Mouse (Mus musculus): Measurements from ENCODE around the gene Bmpr2. TPM values are rescaled to one million over a fixed set of nuclear protein-coding genes. Genes with fewer than 3 reads are reported as not detected.

The Bmpr2 gene
- polyA plus RNA-seq, 1 experiment from 2014 or later, result 12.1 TPM

DNA sequence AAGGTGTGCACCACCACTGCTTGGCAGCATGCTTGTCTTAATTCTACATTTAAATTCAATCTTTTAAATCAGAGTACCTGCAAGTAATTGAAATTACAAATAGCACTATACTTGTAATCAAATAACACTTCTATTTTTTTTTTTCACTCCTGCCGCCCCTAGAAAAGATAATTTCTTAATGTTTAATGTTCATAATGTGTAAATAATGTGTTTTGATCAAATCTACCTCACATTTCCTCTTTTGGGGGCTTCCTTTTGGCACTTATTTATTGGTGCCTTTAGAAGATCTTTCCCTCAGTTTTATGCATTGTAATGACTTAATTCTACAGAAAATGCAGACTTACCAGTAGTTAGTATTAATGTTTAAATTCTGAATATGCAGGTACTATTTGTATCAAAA, 160.5 kb downstream of the Bmpr2 start:
- no peak overlapping the region for H3K27ac ChIP-seq
- 95% methylated on average over 1 of the region's 1 CpGs for WGBS
- peaks cover 4% of the 10 kb centered on the region; the same call in 1 of the 2 replicates for H3K36me3 ChIP-seq
- ATAC-seq (ENCODE audit: low FRiP score), result no peak
- H3K9me3 ChIP-seq, result peaks cover 4% of the 10 kb centered on the region; the same call in 1 of the 2 replicates
- no peak overlapping the region for H3K4me3 ChIP-seq
- no peaks in the 10 kb centered on the region for H3K27me3 ChIP-seq
- H3K4me2 ChIP-seq, result no peak overlapping the region
- no peak overlapping the region for H3K9ac ChIP-seq
- H3K4me1 ChIP-seq (replicated peaks), result 0 out of 2 replicates have a peak, but pooled peaks cover 10% of the 10 kb centered on the region

DNA sequence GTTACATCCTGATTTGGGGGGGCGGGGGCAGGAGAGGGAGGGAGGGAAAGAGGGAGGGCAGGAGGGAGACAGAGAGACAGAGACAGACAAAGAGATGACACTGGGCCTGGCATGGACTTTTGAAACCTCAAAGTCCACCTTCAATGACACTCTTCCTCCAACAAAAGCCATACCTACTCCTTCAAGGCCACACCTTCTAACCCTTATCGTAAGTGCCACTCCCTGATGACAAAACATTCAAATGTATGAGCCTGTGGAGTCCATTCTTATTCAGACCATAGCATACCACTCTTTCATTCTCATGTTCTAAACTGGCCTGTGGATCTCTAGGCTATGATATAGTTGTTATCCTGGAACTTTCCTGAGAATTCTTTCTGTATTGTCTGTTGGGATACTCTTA, 161.2 kb downstream of the Bmpr2 start:
- no peak overlapping the region for H3K9ac ChIP-seq
- no peak overlapping the region for H3K4me3 ChIP-seq
- no peak overlapping the region for H3K4me2 ChIP-seq
- 91% methylated on average over 2 of the region's 2 CpGs for WGBS
- H3K4me1 ChIP-seq (replicated peaks), result 0 out of 2 replicates have a peak, but pooled peaks cover 10% of the 10 kb centered on the region
- no peak for ATAC-seq (ENCODE audit: low FRiP score)
- H3K9me3 ChIP-seq, result peaks cover 4% of the 10 kb centered on the region; the same call in 1 of the 2 replicates
- H3K27me3 ChIP-seq, result no peaks in the 10 kb centered on the region
- H3K27ac ChIP-seq, result no peak overlapping the region
- H3K36me3 ChIP-seq, result peaks cover 4% of the 10 kb centered on the region; the same call in 1 of the 2 replicates

DNA sequence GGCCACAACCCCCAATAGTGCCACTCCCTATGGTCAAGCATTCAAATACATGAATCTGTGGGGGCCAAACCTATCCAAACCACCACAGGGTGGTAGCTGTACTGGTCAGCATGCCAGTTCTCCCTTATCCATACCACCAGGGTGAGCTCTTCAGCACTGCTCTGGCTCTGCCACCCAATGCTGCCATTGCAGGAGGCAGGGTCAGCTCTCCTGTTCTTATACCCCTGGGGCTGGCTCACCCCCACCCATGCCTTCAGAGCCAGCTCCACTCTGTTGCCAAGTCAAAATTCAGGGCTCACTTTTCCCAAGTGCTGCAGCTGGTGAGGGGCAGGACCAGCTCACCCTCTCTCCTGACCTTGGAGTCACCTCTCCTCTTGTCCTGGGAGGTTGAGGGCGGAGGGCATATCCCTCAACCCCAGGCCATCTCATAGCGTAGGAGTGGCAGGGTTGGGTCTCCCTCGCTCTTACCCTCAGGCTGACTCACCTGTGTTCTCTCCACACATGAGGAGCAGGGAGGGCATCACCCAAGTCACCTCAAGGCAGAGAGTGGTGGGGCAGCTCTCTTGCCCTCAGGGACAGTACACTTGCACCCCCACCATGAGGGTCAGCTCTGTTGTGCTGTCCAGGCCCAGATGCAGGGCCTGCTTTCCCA, 162.9 kb downstream of the Bmpr2 start:
- 90% methylated on average over 3 of the region's 3 CpGs for WGBS
- no peak; the same call in 1 of the 2 replicates for ATAC-seq (ENCODE audit: low FRiP score)
- Histone ChIP-seq H3K27me3 (no peaks in the 10 kb centered on the region), H3K9me3 (peaks cover 4% of the 10 kb centered on the region; the same call in 1 of the 2 replicates), H3K27ac (no peak overlapping the region), H3K36me3 (peaks cover 4% of the 10 kb centered on the region; the same call in 1 of the 2 replicates), H3K4me3 (no peak overlapping the region), H3K9ac (no peak overlapping the region), H3K4me1 (replicated peaks) (0 out of 2 replicates have a peak, but pooled peaks cover 10% of the 10 kb centered on the region), H3K4me2 (no peak overlapping the region)

DNA sequence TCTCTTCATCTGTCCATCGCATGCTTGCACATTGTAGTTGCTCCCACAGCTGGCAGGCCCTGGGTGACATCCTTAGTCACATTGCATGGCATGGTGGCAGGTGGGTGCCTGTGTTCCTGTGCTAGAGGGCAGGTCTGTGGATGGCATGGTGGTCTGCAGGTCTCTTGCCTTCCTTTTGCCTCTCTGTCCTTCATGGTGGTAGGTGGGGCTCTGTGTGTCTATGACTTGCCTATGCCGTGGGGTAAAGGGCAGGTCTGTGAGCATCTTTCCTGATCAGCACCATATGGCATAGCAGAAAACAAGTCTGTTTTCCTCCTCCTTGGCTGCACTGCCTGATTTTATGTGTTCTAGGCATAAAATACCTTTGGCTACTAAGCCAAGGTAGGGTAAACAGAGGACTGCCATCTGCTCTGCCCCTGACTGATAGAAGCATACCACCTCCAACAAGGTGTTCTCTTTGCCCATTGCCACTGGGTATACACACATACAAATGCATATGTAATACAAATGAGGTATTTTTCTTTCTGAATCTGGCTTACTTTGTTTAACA, 164.0 kb downstream of the Bmpr2 start:
- no peak overlapping the region for H3K9ac ChIP-seq
- no peak overlapping the region for H3K4me2 ChIP-seq
- peaks cover 4% of the 10 kb centered on the region; the same call in 1 of the 2 replicates for H3K9me3 ChIP-seq
- peaks cover 4% of the 10 kb centered on the region; the same call in 1 of the 2 replicates for H3K36me3 ChIP-seq
- no peak for ATAC-seq (ENCODE audit: low FRiP score)
- no peak overlapping the region for H3K4me3 ChIP-seq
- H3K27me3 ChIP-seq, result no peaks in the 10 kb centered on the region
- 0 out of 2 replicates have a peak, but pooled peaks cover 10% of the 10 kb centered on the region for H3K4me1 ChIP-seq (replicated peaks)
- 87% methylated on average over 2 of the region's 2 CpGs for WGBS
- H3K27ac ChIP-seq, result no peak overlapping the region

Other genes with a start within 250 kb of the Bmpr2 start
- 7.9 and 8.6 TPM in 2 replicates for gene Gm973, start 247.1 kb upstream of the Bmpr2 start, polyA plus RNA-seq (2015; fragmentation: Nextera tagmentation; extraction: Ambion mirVana)
- 410 and 416 TPM in 2 replicates for gene Sumo1, start 92.6 kb upstream of the Bmpr2 start, polyA plus RNA-seq (2015; fragmentation: Nextera tagmentation; extraction: Ambion mirVana)
- gene Nop58, start 78.4 kb upstream of the Bmpr2 start, polyA plus RNA-seq (2015; fragmentation: Nextera tagmentation; extraction: Ambion mirVana), result 168 and 175 TPM in 2 replicates
- gene Fam117b, start 149.6 kb downstream of the Bmpr2 start, polyA plus RNA-seq (2015; fragmentation: Nextera tagmentation; extraction: Ambion mirVana), result 28.9 and 29.2 TPM in 2 replicates